Mouse (Mus musculus) liver, embryonic 14.5 days (tissue): Measurements from ENCODE around the gene Cd68. TPM values are rescaled to one million over a fixed set of nuclear protein-coding genes. Genes with fewer than 3 reads are reported as not detected.

Experiments
- ATAC-seq: fragments of 200-750 bp; cut with Nextera tagmentation; 2 replicates; pipeline ENCODE4 v1.8.0; 2017; ENCODE audit warnings: moderate number of reproducible peaks, mild to moderate bottlenecking, moderate library complexity; ENCODE audit not compliant: insufficient read depth
- DNase-seq, 3 experiments: peaks; one replicate each; pipeline ENCODE4 v3.0.0-alpha.2; 2012 to 2013; ENCODE audit warnings: low read depth in 3 of 3, low spot score in 3 of 3
- H3K27ac ChIP-seq: fragments of 300-500 bp; sonication (generic); 2 replicates; pipeline ENCODE4 v1.5.1; 2014; ENCODE audit warnings: moderate library complexity, mild to moderate bottlenecking, control low read depth, inconsistent platforms
- H3K27me3 ChIP-seq: fragments of 300-500 bp; sonication (generic); 2 replicates; pipeline ENCODE4 v1.6.1; 2014; ENCODE audit warnings: mild to moderate bottlenecking, low read length, moderate library complexity; ENCODE audit not compliant: control insufficient read depth, insufficient read depth
- H3K36me3 ChIP-seq: fragments of 300-500 bp; sonication (generic); replicated peaks from 2 replicates; pipeline ENCODE4 v1.6.1; 2014; ENCODE audit warnings: low read depth; ENCODE audit not compliant: control insufficient read depth, insufficient read depth
- H3K4me1 ChIP-seq, 2 experiments: fragments of 200-500 bp in 1 of 2; fragments of 300-500 bp in 1 of 2; sonication (generic) in 1 of 2; replicated peaks; 2 replicates each; pipeline ENCODE4 v1.6.1; 2012 to 2014; ENCODE audit warnings: antibody characterized with exemption in 1 of 2, inconsistent platforms in 1 of 2, low read length in 1 of 2; ENCODE audit not compliant: control insufficient read depth in 2 of 2, insufficient read depth in 2 of 2
- H3K4me2 ChIP-seq: fragments of 300-500 bp; sonication (generic); 2 replicates; pipeline ENCODE4 v1.6.1; 2014; ENCODE audit warnings: low read depth, mild to moderate bottlenecking, control low read depth, moderate library complexity
- H3K4me3 ChIP-seq, 2 experiments: fragments of 200-500 bp in 1 of 2; fragments of 300-500 bp in 1 of 2; sonication (generic) in 1 of 2; 2 replicates each; pipeline ENCODE4 v1.5.1; 2012 to 2014; ENCODE audit warnings: low read depth in 2 of 2, low read length in 2 of 2, mild to moderate bottlenecking in 2 of 2, control low read depth in 1 of 2, inconsistent platforms in 1 of 2, moderate library complexity in 1 of 2; ENCODE audit not compliant: insufficient read depth in 1 of 2
- H3K9ac ChIP-seq: fragments of 300-500 bp; sonication (generic); replicated peaks from 2 replicates; pipeline ENCODE4 v1.6.1; 2014; ENCODE audit warnings: mild to moderate bottlenecking, control low read depth, moderate library complexity
- H3K9me3 ChIP-seq: fragments of 300-500 bp; sonication (generic); 2 replicates; pipeline ENCODE4 v1.6.1; 2016; ENCODE audit warnings: low read length, mixed read lengths; ENCODE audit not compliant: control insufficient read depth
- CTCF ChIP-seq: IDR thresholded peaks from 2 replicates; pipeline ENCODE4 v1.5.1; 2016; ENCODE audit warnings: antibody characterized with exemption, low read depth, control low read depth
- EP300 ChIP-seq: IDR thresholded peaks from 2 replicates; pipeline ENCODE4 v1.6.1; 2016; ENCODE audit warnings: antibody characterized with exemption, low read depth
- WGBS: fragments of 180-500 bp; shearing (Covaris S2); extraction: QIAGEN DNeasy Blood & Tissue Kit; methylation state at CpG from one replicate; pipeline ENCODE4 v1.1.7; 2014; ENCODE audit not compliant: insufficient replicate concordance; 5-methylcytosine and 5-hydroxymethylcytosine counted together
- polyA plus RNA-seq, 2 experiments: library from polyadenylated mRNA; depleted of rRNA in 1 of 2; stranded (reverse) in 1 of 2; unstranded in 1 of 2; fragments of >200 nt; fragmentation: Nextera tagmentation in 1 of 2; extraction: Ambion mirVana in 1 of 2; gene quantifications; 2 replicates each; pipeline versions ENCODE4 v1.2.1 to v1.2.3; 2012 to 2014

The Cd68 gene
- polyA plus RNA-seq, 2 experiments = 9.4 to 18.9 TPM

DNA sequence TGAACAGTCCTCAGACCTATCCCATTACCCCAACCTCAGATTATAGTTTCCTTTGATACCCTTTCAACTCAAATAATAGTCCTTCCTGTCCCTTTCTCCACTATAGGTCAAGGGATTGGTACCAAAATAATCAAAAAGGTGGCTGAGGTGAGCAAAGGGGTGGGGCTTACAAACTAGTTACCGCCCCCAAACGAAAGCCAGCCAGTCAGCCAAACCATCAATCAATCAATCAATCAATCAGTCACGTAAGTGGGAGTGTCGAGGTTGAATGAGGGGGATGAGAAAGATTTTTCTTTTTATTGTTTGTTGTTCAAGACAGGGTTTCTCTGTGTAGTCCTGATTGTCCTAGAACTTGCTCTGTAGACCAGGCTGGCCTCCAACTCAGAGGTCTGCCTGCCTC, 42.9 kb downstream of the Cd68 start:
- Histone ChIP-seq H3K9me3 (no peaks in the 10 kb centered on the region), H3K9ac (no peak overlapping the region), H3K4me1 (peaks cover 16 to 28% of the 10 kb centered on the region in 2 experiments), H3K27me3 (no peaks in the 10 kb centered on the region), H3K27ac (no peak overlapping the region), H3K4me2 (peak overlapping the region; percentile 84), H3K36me3 (no peaks in the 10 kb centered on the region), H3K4me3 (no peak overlapping the region)
- ATAC-seq = no peak
- TF ChIP-seq EP300 (no peak), CTCF (no peak)
- 69% methylated on average over 4 of the region's 4 CpGs for WGBS
- no peak for DNase-seq

DNA sequence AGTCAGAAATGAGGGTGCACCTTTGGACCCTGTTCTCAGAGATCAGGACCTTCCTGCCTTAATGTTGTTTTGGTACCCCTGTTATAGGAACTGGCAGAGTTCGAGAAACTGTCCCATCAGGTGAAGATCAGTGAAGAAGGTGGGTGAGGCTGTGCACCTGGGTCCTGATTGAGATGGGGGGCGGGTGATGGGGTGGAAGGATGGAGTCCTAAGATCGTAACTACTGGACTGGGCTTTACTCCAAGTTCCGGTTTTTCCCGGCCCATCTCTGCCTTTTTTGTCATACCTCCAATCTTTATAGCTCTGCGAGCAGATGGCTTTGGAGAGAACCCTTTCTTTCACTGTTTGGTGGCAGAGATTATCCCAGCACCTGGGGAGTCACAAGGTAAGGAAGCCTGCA, 43.5 kb downstream of the Cd68 start:
- ATAC-seq (no peak), DNase-seq (no peak)
- Histone ChIP-seq H3K4me3 (peak overlapping the region; percentile 57 to 69), H3K27me3 (no peaks in the 10 kb centered on the region), H3K36me3 (no peaks in the 10 kb centered on the region), H3K27ac (no peak overlapping the region), H3K9me3 (no peaks in the 10 kb centered on the region), H3K4me2 (peak overlapping the region; percentile 84), H3K4me1 (peaks cover 16 to 33% of the 10 kb centered on the region in 2 experiments), H3K9ac (peak overlapping the region; percentile 65)
- WGBS = 47% methylated on average over 6 of the region's 6 CpGs
- TF ChIP-seq EP300 = no peak
- no peak for TF ChIP-seq CTCF

DNA sequence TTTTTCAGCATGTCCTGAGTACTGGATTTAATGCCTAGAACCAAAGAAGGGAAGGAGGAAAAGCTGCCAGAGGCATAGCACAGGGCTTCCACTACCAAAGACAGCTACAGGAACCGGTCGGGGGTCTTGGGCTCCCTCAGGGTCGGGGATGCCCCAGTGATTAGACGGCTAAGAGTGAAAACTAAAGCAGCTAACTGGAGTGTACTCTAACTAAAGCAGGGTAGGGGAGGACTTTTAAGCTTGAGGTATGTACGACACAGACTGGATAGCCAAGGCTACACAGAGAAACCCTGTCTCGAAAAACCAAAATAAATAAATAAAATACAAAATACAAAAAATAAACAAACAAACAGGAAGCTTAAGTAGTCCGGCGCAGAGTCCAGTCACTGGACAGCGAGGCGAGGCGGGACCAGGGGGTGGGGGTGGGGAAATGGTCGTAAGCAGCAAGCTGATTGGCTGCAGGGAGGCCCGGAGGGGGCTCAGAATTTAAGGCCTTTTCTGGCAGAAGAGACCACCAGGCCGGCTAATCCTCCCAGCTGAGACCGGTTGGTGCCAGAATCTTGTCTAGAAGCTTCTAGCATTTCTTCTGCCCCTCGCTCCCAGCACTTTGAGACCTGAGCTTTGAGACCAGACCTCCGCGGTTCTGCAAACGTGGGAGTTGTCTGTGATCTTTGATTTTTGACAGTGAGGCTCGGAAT, 44.2 kb downstream of the Cd68 start, which contains the start of gene Sat2:
Gene Sat2 (plus strand): TSS at position 454 of the 698 bp plus-strand sequence.
- no peak for DNase-seq

DNA sequence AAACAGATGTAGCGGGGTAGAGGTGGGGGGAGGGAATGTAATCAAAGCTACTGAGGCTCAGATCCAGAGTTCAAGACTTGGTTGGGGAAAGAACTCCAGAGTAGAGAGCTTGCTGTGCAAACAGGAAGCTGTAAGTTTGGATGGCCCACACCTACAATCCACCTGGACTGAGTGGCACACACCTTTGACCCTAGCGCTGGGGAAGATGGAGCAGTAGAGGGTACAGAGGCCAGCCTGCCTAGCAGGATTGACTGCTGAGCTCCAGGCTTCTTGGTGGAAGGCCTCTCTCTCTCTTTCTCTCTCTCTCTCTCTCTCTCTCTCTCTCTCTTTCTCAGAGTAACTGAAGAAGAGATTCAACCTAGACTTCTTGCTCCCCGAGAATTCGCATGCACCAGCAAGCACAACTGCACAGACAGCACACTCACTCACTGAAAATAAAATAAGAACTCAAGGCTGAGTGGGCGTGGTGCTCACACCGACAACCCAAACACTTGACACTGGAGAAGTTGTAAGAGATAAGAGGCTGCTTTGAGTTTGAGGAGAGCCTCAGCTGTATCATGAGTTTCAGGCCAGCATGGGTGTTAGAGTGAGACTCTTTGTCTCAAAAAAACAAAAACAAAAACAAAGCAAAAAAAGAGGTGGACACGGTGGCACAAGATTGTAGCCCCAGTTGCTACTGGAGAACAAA, 45.4 kb downstream of the Cd68 start:
- no peak for DNase-seq
- H3K4me3 ChIP-seq = no peak overlapping the region
- H3K36me3 ChIP-seq = no peaks in the 10 kb centered on the region
- peaks cover 16 to 33% of the 10 kb centered on the region in 2 experiments for H3K4me1 ChIP-seq
- H3K4me2 ChIP-seq = peak overlapping the region; percentile 84
- H3K27me3 ChIP-seq = no peaks in the 10 kb centered on the region
- 39% methylated on average over 7 of the region's 7 CpGs for WGBS
- no peak for TF ChIP-seq CTCF
- no peak for TF ChIP-seq EP300
- H3K9me3 ChIP-seq = no peaks in the 10 kb centered on the region
- ATAC-seq = peak; percentile 51; the same call in 1 of the 2 replicates
- no peak overlapping the region for H3K9ac ChIP-seq
- peak overlapping the region; percentile 53 for H3K27ac ChIP-seq

More for the DNA sequence above, 44.2 kb downstream of the Cd68 start, which contains the start of gene Sat2:
- H3K9me3 ChIP-seq = no peaks in the 10 kb centered on the region
- peak within 1 kb of the TSS; percentile 57 to 69 for H3K4me3 ChIP-seq
- H3K4me1 ChIP-seq = peaks cover 16 to 33% of the 10 kb centered on the region in 2 experiments
- no peaks in the 10 kb centered on the region for H3K36me3 ChIP-seq
- ATAC-seq = peak; percentile 49; the same call in 1 of the 2 replicates
- 3% methylated on average over 20 of the region's 20 CpGs for WGBS
- H3K27ac ChIP-seq = peak within 1 kb of the TSS; percentile 53
- peak within 1 kb of the TSS; percentile 65 for H3K9ac ChIP-seq
- TF ChIP-seq EP300 (no peak), CTCF (no peak)
- peak within 1 kb of the TSS; percentile 84 for H3K4me2 ChIP-seq
- H3K27me3 ChIP-seq = no peaks in the 10 kb centered on the region

DNA sequence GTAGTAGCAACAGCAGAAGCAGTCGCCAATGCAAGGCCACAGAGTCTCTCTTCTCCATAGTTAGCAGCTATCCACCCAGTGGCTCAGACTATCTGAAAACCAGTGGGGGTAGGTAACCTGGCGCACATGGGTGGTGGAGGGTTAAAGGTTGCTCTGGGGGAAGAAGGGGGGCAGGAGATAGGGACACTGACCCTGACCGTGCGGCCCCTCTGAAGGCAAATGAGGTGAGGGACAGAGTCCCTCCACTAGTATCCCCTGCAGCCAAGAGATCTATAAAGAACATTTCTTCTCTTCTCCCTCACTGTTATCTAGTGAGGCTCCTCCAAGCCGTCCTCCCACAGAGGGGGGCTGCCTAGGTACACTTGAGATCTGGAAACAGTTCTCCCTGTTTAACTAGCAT, 48.1 kb downstream of the Cd68 start, which contains the start of gene Shbg:
Gene Shbg (minus strand): TSS at position 101 of the 400 bp plus-strand sequence.
- no peak for DNase-seq

More for the DNA sequence above, 48.1 kb downstream of the Cd68 start, which contains the start of gene Shbg:
- Histone ChIP-seq H3K9ac (no peak within 1 kb of the TSS; the same call in 1 of the 2 replicates), H3K36me3 (no peaks in the 10 kb centered on the region), H3K27ac (no peak within 1 kb of the TSS), H3K4me3 (peak within 1 kb of the TSS; percentile 0 to 21; a peak in 2 of 4 replicates), H3K4me2 (peak within 1 kb of the TSS; percentile 39), H3K4me1 (peaks cover 16 to 32% of the 10 kb centered on the region in 2 experiments), H3K9me3 (no peaks in the 10 kb centered on the region), H3K27me3 (no peaks in the 10 kb centered on the region)
- ATAC-seq = no peak
- TF ChIP-seq EP300 = no peak
- no peak for TF ChIP-seq CTCF
- 45% methylated on average over 5 of the region's 5 CpGs for WGBS
